Mouse (Mus musculus): Measurements from ENCODE around the gene Nod1. TPM values are rescaled to one million over a fixed set of nuclear protein-coding genes. Genes with fewer than 3 reads are reported as not detected.

Nod1 gene
- total RNA-seq (2014; rRNA removed; ENCODE audit: low replicate concordance) = 6.3 and 8.3 TPM in 2 replicates
- 4.2 and 5.1 TPM in 2 replicates for polyA plus RNA-seq (2015; fragmentation: Nextera tagmentation; extraction: Ambion mirVana)

DNA sequence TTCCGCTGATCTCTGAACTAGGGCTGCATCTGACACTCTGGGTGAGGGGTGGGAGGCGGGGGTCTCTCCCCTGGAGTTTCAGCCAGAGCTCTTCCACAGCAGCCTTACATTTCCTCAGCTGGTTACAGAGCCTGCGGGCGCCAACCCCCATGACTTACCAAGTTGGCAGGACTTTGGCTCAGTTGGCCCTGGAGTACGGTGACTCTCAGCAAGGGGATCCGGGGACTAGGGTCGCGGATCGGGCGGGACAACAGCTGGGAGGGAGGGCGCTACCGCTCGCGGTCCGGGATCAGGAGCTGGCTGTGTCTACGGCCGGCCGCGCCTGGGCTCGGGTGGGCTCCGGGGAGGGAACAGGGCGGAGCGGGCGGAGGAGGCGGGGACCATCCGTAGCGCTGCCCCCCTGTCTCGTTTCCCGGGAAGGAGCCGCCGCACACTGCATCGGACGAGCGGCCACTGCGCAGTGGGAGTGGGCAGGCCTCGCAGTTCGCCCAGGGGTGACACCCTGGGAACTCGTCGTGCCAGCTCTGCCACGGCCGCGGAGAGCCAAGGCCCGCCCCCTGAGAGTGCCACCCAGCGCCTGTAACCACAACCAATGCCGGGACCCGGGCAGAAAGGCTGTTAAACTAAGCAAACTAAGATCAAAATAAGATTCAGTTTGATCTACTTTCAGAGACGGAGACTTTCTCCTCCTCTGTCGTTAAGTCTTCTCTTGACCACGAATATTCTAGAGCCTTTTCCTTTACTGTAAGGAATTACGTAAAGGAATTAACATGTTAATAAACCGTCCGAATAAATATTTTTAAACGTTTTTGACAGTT lies at the start of gene Nod1:
Gene Nod1, minus strand, starts transcription at position 502 of the 818 bp plus-strand sequence.
- Histone ChIP-seq H3K27ac (ENCODE audit: low read depth) (peak within 1 kb of the TSS; percentile 71), H3K9ac (replicated peaks; ENCODE audit: low read depth, low read length) (peak within 1 kb of the TSS; percentile 67), H3K4me2 (ENCODE audit: low read depth, low read length) (peak within 1 kb of the TSS; percentile 71), H3K27me3 (ENCODE audit: control insufficient read depth, insufficient read depth, low read length) (no peaks in the 10 kb centered on the region), H3K36me3 (replicated peaks; ENCODE audit: control insufficient read depth, insufficient read depth, low read length) (no peaks in the 10 kb centered on the region), H3K4me1 (ENCODE audit: control insufficient read depth, insufficient read depth) (0 out of 2 replicates have a peak, but pooled peaks cover 5% of the 10 kb centered on the region), H3K4me3 (ENCODE audit: low read depth, low read length) (peak within 1 kb of the TSS; percentile 72), H3K9me3 (replicated peaks; ENCODE audit: control insufficient read depth, low read length) (no peaks in the 10 kb centered on the region)
- ATAC-seq (ENCODE audit: insufficient read depth, low read depth) (peak; percentile 88), DNase-seq (ENCODE audit: low spot score) (peak; percentile 76)
- 0 out of 2 replicates have a peak, but pooled peaks have one; percentile 8 for TF ChIP-seq CTCF (IDR thresholded peaks at IDR 0.05; ENCODE audit: low read depth)
- TF ChIP-seq EP300 (IDR thresholded peaks at IDR 0.05; ENCODE audit: low read depth) = no peak
- 2% methylated on average over 53 of the region's 53 CpGs for WGBS

GRCm38 (mm10) chr6:55021806-55022205 lies 49.4 kb upstream of the Nod1 start:
- WGBS = 83% methylated on average over 7 of the region's 7 CpGs
- no peak overlapping the region for H3K9ac ChIP-seq (replicated peaks; ENCODE audit: low read depth, low read length)
- TF ChIP-seq EP300 (IDR thresholded peaks at IDR 0.05; ENCODE audit: low read depth) (no peak), CTCF (IDR thresholded peaks at IDR 0.05; ENCODE audit: low read depth) (no peak)
- DNase-seq (ENCODE audit: low spot score) = no peak
- no peak for ATAC-seq (ENCODE audit: insufficient read depth, low read depth)
- no peak overlapping the region for H3K4me3 ChIP-seq (ENCODE audit: low read depth, low read length)
- H3K4me2 ChIP-seq (ENCODE audit: low read depth, low read length) = no peak overlapping the region
- H3K4me1 ChIP-seq (ENCODE audit: control insufficient read depth, insufficient read depth) = no peaks in the 10 kb centered on the region
- H3K27ac ChIP-seq (ENCODE audit: low read depth) = no peak overlapping the region
- no peaks in the 10 kb centered on the region for H3K36me3 ChIP-seq (replicated peaks; ENCODE audit: control insufficient read depth, insufficient read depth, low read length)
- no peaks in the 10 kb centered on the region for H3K27me3 ChIP-seq (ENCODE audit: control insufficient read depth, insufficient read depth, low read length)
- no peaks in the 10 kb centered on the region for H3K9me3 ChIP-seq (replicated peaks; ENCODE audit: control insufficient read depth, low read length)

DNA sequence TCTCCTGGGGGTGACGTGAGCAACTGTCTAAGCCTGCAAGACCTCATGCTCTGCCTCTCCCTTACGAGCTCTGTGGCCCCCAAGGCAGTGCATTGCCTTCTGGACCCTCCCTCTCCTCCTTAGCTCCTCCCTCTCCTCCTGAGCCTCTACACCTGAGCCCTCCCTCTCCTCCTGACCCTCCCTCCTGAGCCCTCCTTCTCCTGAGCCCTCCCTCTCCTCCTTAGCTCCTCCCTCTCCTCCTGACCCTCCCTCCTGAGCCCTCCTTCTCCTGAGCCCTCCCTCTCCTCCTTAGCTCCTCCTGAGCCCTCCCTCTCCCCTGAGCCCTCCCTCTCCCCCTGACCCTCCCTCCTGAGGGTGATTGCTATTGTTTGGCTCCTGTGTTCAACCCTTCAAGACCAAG lies 46.0 kb upstream of the Nod1 start:
- Histone ChIP-seq H3K9ac (replicated peaks; ENCODE audit: low read depth, low read length) (no peak overlapping the region), H3K9me3 (replicated peaks; ENCODE audit: control insufficient read depth, low read length) (no peaks in the 10 kb centered on the region), H3K4me3 (ENCODE audit: low read depth, low read length) (no peak overlapping the region), H3K4me2 (ENCODE audit: low read depth, low read length) (no peak overlapping the region), H3K36me3 (replicated peaks; ENCODE audit: control insufficient read depth, insufficient read depth, low read length) (no peaks in the 10 kb centered on the region), H3K27ac (ENCODE audit: low read depth) (no peak overlapping the region), H3K4me1 (ENCODE audit: control insufficient read depth, insufficient read depth) (no peaks in the 10 kb centered on the region), H3K27me3 (ENCODE audit: control insufficient read depth, insufficient read depth, low read length) (no peaks in the 10 kb centered on the region)
- 71% methylated on average over 2 of the region's 2 CpGs for WGBS
- DNase-seq (ENCODE audit: low spot score) (no peak), ATAC-seq (ENCODE audit: insufficient read depth, low read depth) (no peak)
- TF ChIP-seq CTCF (IDR thresholded peaks at IDR 0.05; ENCODE audit: low read depth) = no peak
- no peak for TF ChIP-seq EP300 (IDR thresholded peaks at IDR 0.05; ENCODE audit: low read depth)

DNA sequence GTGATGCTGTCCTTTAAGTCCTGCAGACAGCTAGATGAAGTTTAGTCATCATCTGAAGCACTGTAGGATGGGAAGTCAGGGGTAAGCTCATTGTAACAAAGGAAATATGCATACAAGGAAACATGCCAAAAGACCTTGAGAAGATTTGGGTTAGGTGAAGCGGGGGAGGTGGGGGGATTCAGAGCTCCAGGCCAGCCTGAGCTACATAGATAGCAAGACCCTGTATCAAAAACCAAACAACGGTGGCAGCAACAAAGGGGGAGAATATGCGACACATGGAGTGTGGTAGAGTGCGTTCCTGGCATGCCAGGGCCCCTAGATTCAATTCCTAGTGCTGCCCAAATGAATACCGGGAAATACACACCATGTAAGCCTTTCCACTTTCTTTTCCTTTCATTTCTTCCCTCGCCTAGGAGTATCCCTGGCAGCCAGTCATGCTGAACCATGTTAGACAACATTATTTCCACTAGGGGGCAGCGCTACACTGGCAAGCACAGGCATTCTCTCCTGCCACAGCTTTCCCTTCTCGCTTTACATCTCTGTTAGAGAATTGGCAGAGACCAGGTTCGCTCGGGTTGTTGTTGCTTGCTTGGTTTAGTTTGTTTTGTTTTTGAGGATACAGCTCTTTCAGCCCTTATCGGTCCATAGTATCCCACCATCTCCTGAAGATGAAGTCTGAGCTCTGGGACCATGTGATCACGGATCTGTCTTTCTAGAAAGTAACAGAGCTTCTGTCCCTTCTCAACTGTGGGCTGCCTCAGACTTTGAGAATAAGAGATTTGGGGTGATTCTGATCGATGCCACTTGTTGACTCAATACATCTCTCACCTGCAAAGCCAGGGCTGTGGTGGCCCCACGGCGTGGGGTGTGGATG lies 44.5 kb upstream of the Nod1 start:
- no peak overlapping the region for H3K9ac ChIP-seq (replicated peaks; ENCODE audit: low read depth, low read length)

DNA sequence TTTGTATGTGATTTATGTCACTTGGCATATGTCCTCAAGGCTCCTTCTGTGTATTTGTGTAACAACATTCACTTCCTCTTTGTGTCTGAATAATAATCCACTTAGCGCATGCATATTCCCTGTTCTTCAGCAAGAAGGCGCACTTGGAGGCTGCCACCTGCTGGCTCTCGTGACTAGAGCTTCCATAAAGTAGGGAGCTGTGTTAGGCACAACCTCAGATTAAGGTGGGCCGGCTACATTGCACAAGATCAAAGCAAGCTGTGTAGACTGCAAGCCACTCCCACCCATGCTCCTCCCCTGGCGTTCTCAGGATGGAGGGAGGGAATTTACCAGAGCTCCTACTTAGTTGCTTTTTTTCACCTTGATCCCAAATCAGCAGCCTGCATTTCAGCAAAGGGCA lies 43.8 kb upstream of the Nod1 start:
- TF ChIP-seq CTCF (IDR thresholded peaks at IDR 0.05; ENCODE audit: low read depth) (peak; percentile 77), EP300 (IDR thresholded peaks at IDR 0.05; ENCODE audit: low read depth) (no peak)
- H3K27ac ChIP-seq (ENCODE audit: low read depth) = no peak overlapping the region
- ATAC-seq (ENCODE audit: insufficient read depth, low read depth) = peak; percentile 38
- H3K4me2 ChIP-seq (ENCODE audit: low read depth, low read length) = 0 out of 2 replicates have a peak overlapping the region, but pooled peaks have one; percentile 36
- H3K27me3 ChIP-seq (ENCODE audit: control insufficient read depth, insufficient read depth, low read length) = no peaks in the 10 kb centered on the region
- peak; percentile 35 for DNase-seq (ENCODE audit: low spot score)
- WGBS = 13% methylated on average over 5 of the region's 5 CpGs
- H3K9ac ChIP-seq (replicated peaks; ENCODE audit: low read depth, low read length) = no peak overlapping the region
- H3K36me3 ChIP-seq (replicated peaks; ENCODE audit: control insufficient read depth, insufficient read depth, low read length) = no peaks in the 10 kb centered on the region
- H3K9me3 ChIP-seq (replicated peaks; ENCODE audit: control insufficient read depth, low read length) = no peaks in the 10 kb centered on the region
- no peaks in the 10 kb centered on the region for H3K4me1 ChIP-seq (ENCODE audit: control insufficient read depth, insufficient read depth)
- no peak overlapping the region for H3K4me3 ChIP-seq (ENCODE audit: low read depth, low read length)

More for the DNA sequence above, 44.5 kb upstream of the Nod1 start:
- TF ChIP-seq EP300 (IDR thresholded peaks at IDR 0.05; ENCODE audit: low read depth) (no peak), CTCF (IDR thresholded peaks at IDR 0.05; ENCODE audit: low read depth) (peak; percentile 97)
- Histone ChIP-seq H3K4me1 (ENCODE audit: control insufficient read depth, insufficient read depth) (no peaks in the 10 kb centered on the region), H3K9me3 (replicated peaks; ENCODE audit: control insufficient read depth, low read length) (no peaks in the 10 kb centered on the region), H3K36me3 (replicated peaks; ENCODE audit: control insufficient read depth, insufficient read depth, low read length) (no peaks in the 10 kb centered on the region), H3K4me3 (ENCODE audit: low read depth, low read length) (no peak overlapping the region), H3K27ac (ENCODE audit: low read depth) (no peak overlapping the region), H3K4me2 (ENCODE audit: low read depth, low read length) (peak overlapping the region; percentile 36; the same call in 1 of the 2 replicates), H3K27me3 (ENCODE audit: control insufficient read depth, insufficient read depth, low read length) (no peaks in the 10 kb centered on the region)
- WGBS = 21% methylated on average over 15 of the region's 15 CpGs
- ATAC-seq (ENCODE audit: insufficient read depth, low read depth) (peak; percentile 76), DNase-seq (ENCODE audit: low spot score) (peak; percentile 91)

All from heart, postnatal 0 days (tissue).